Mouse (Mus musculus) bone marrow macrophage, adult 2 months (primary cell): ENCODE measurements at regions not wholly inside any gene's neighbourhood (a gene's known extent, or its start where the extent isn't known, plus 50 kb on each side); places are given as distances from the start of the nearest gene placed in this dataset.

Experiments
- H3K27ac ChIP-seq: 2 replicates; pipeline ENCODE4 v1.5.1; 2012; ENCODE audit warnings: low read depth, low read length; ENCODE audit not compliant: insufficient read depth
- H3K4me1 ChIP-seq: 2 replicates; pipeline ENCODE4 v1.6.1; 2012; ENCODE audit warnings: low read length; ENCODE audit not compliant: control insufficient read depth, insufficient read depth
- H3K4me3 ChIP-seq: 2 replicates; pipeline ENCODE4 v1.5.1; 2012; ENCODE audit warnings: mild to moderate bottlenecking, low read length, moderate library complexity; ENCODE audit not compliant: insufficient read depth
- CTCF ChIP-seq: IDR thresholded peaks from 2 replicates; pipeline ENCODE4 v1.5.1; 2012; ENCODE audit warnings: low read depth, mild to moderate bottlenecking, low read length, moderate library complexity
- POLR2A ChIP-seq: IDR thresholded peaks from 2 replicates; pipeline ENCODE4 v1.6.1; 2012; ENCODE audit warnings: mild to moderate bottlenecking, low read depth, low read length, borderline replicate concordance

DNA sequence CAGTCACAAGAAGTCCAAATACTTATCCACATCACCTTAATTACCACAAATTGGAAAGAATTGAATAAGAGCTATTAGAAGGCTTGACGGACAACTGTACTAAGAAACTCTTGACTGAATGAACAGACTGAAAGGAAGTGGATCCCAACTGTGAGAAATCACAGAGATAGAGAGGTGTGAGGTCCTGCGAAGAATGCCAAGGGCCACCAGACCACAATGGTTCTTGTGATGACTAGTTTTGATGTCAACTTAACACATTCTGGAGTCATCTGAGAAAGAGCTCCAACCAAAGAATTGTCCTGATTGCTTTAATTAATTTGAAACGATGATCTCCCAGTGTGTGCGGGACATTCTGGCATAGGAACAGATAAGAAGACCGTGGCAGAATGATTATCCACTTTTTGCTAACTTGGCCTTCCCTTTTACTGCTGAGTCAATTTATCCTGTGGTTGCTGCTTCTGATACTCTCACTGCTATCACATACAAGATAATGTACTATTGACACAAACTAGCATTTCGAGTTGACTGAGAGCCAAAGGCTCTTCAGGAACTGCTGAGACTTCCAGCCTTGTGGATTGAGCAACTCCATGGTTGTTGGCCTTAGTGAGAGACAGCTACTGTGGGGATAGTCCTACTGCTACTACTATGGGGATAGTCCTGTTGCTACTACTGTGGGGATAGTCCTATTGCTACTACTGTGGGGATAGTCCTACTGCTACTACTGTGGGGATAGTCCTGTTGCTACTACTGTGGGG lies 268.5 kb downstream of the Olfr1505 start:
- TF ChIP-seq CTCF = no peak
- TF ChIP-seq POLR2A = no peak
- H3K27ac ChIP-seq = no peak overlapping the region
- no peak overlapping the region for H3K4me3 ChIP-seq
- no peaks in the 10 kb centered on the region for H3K4me1 ChIP-seq

DNA sequence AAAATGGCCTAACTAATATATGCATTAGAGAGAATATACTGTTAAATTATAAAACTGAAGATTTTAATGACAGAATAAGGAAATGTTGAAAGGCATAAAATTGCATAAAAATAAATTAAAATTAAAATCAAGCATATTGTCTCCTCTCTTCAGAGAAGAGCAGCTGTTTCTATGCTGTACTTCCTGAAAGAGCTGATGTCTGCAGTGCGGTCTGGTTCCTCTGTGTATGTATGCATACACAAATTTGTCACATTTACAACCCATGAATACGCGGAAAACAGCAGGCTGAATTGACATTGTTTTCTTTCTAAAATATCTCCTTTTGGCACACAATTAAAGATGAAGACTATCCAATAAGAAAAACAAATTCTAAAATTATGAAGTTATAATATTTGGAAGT lies 278.5 kb downstream of the Olfr1505 start:
- TF ChIP-seq CTCF (no peak), POLR2A (no peak)
- no peak overlapping the region for H3K27ac ChIP-seq
- H3K4me3 ChIP-seq = no peak overlapping the region
- H3K4me1 ChIP-seq = no peaks in the 10 kb centered on the region

DNA sequence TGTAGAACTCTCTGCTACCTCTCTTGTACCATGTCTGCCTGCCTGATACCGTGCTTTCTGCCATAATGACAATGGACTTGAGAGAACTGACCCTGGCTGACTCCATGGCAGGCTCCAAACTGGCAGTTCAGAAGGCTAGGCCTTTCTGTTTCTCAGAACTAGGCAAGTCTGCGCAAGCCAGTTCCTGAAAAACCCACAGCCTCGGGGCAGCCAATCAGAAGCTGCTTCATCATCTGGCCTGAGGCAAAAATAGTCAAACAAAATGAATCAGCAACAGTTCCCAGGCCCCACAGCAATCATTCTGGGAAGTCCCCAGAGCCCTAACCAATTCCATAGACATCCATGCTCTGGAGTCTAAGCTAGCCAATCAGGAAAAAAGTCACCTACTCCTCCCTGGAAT lies 284.5 kb downstream of the Olfr1505 start:
- Histone ChIP-seq H3K4me3 (no peak overlapping the region), H3K27ac (no peak overlapping the region), H3K4me1 (no peaks in the 10 kb centered on the region)
- TF ChIP-seq CTCF (no peak), POLR2A (no peak)

- Histone ChIP-seq H3K4me1 (no peaks in the 10 kb centered on the region), H3K4me3 (no peak overlapping the region), H3K27ac (no peak overlapping the region)
- TF ChIP-seq CTCF = no peak
- no peak for TF ChIP-seq POLR2A
Observed at GRCm38 (mm10) chr19:14220507-14220909, 307.2 kb downstream of the Olfr1505 start.

GRCm38 (mm10) chr19:14225061-14225696 lies 311.8 kb downstream of the Olfr1505 start:
- TF ChIP-seq CTCF = no peak
- no peak for TF ChIP-seq POLR2A
- no peak overlapping the region for H3K27ac ChIP-seq
- no peak overlapping the region for H3K4me3 ChIP-seq
- no peaks in the 10 kb centered on the region for H3K4me1 ChIP-seq

- Histone ChIP-seq H3K27ac (no peak overlapping the region), H3K4me3 (no peak overlapping the region), H3K4me1 (no peaks in the 10 kb centered on the region)
- TF ChIP-seq POLR2A (no peak), CTCF (no peak)
Observed at GRCm38 (mm10) chr19:14225787-14226186, 312.5 kb downstream of the Olfr1505 start.

GRCm38 (mm10) chr19:14226521-14226920 lies 313.2 kb downstream of the Olfr1505 start:
- no peak overlapping the region for H3K27ac ChIP-seq
- H3K4me3 ChIP-seq = no peak overlapping the region
- TF ChIP-seq POLR2A (no peak), CTCF (no peak)
- no peaks in the 10 kb centered on the region for H3K4me1 ChIP-seq

GRCm38 (mm10) chr19:14243565-14243964 lies 330.2 kb downstream of the Olfr1505 start:
- Histone ChIP-seq H3K4me1 (no peaks in the 10 kb centered on the region), H3K27ac (no peak overlapping the region), H3K4me3 (no peak overlapping the region)
- TF ChIP-seq CTCF = no peak
- no peak for TF ChIP-seq POLR2A

DNA sequence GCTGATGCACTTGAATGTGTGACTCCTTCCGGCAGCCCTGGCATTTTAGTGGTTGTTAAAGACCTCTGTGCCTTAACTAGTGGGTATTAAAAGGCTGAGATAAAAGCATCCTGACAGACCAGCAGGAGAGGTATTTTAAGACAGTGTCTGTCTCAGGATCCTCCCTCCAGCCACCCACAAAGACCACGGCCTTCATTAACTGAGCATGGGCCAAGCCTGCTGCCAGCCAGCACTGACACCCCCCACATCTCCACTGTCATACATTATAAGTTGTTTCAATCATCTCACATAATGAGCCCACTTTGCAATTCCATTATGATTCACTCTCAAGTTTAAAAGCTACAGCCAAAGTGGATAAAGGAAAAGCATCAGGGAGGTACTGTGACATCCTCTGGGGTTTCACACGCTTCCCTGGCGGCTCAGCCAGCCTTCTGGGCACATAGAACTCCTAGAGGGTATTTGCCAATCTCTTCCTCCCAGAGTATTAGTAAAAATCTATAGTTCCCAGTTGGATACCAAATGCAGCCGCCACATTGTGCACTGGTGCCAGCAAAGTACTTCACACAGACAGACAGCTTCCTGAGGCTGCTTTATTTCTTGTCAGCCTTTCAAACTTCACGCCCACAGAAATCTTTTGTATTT lies 333.8 kb downstream of the Olfr1505 start:
- Histone ChIP-seq H3K27ac (no peak overlapping the region), H3K4me1 (no peaks in the 10 kb centered on the region), H3K4me3 (no peak overlapping the region)
- no peak for TF ChIP-seq CTCF
- no peak for TF ChIP-seq POLR2A

DNA sequence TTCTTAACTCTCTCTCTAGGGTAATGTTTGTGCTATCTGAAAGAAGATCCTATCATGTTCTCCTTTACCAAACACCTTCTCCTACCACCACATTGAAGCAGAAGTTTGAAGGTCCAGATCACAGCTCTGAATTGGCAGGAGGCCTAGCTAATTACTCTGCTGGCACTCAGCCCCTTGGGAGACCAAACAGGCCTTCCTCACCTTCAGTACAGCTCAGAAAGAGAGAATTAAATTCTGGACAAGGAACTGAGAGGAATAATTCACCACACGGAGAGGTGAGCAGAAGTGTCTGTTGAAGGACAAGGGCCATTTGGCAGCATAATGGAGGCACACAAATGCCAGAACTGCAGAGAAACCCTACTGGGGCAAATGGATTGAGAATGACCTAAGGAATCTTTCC lies 334.6 kb downstream of the Olfr1505 start:
- no peak for TF ChIP-seq CTCF
- no peak for TF ChIP-seq POLR2A

More for the DNA sequence above, 334.6 kb downstream of the Olfr1505 start:
- Histone ChIP-seq H3K4me1 (no peaks in the 10 kb centered on the region), H3K4me3 (no peak overlapping the region), H3K27ac (no peak overlapping the region)
